Mouse (Mus musculus): Measurements from ENCODE around the gene 1110059E24Rik. TPM values are rescaled to one million over a fixed set of nuclear protein-coding genes. Genes with fewer than 3 reads are reported as not detected.

The 1110059E24Rik gene
- 47.9 TPM for polyA plus RNA-seq (2014; fragmentation: Illumina TruSeq; extraction: RNeasy Lipid Tissue Mini Kit (QIAGEN cat#74804); ENCODE audit: low read depth, low replicate concordance)

DNA sequence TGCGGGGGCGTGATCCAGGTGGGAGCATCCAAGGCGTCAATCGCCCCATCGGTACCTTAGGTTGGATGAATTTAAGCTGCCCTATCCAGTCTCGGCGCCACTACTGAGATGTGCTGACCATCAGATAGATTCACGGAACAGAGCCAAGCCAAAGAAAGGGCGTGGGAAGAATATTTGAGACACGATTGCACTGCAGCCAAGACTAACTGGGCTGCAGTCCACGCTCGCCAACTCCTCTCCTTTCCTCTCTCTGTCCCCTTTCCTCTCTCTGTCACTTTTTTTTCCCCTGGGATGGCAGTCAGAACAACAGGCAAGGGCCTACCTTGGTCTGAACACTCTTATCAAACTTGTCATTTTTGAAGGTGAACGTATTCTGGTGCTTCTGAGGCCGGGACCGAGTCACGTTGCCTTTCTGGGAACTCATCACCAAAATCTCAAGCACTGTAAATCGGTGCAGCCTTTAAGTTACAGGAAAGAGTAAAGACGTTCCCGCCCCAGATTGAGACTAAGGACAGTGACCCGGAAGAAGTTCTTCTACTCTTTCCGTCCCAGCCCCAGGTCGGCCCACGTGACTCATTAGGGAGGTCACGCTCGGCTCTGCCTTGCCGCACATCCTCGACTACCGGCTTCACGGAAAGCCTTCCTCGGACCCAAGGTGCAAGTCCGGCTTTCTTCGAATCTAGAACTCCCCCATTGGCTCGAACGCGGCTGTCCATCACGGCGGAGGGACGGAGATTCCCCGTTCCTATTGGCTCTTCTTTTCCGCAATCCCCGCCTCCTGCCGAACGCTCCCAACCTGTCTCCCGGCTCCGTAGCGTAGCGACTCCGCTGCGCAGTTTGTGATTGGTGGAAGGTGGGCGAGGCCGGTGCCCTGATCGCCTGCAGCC is at the start of gene 1110059E24Rik:
1110059E24Rik (minus strand) TSS at position 692 of the 887 bp plus-strand sequence.

DNA sequence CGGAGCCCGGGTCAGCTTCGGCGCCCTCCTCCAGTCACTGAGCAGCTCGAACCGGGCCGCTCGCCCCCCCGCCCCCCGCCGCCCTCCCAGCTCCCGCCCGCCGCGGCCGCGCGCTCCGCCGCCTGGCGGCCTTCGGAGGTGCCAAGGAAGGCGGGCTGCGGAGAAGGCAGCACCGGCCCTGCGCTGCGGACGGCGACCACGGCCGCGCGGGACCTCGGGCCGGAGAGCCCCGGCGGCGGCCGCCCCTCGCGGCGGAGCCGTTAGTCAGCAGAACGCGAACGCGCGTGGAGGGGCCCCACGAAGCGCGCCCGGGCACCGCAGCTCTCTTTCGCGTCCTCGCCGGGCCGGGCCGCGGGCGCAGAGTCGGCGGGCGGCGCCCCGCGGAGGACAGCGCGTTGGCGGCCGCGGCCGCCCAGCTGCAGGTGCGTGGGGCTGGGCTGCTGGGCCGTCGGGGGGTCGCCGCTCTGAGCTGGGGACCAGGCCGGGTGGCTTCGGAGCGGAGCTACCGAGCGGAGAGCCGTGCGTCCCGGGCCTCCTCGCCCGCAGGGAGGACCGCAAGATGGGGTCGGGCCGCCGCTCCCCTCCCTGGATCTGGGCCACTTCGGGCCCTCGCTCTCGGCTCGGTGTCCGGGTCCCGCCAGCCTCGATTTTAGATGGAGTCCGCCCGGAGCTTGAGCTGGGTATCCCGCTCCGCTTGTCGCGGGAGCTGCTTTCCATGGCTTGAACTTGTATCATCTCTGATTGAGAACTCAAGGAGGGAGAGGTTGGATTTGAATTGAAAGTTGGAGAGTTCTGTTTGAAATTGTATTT is 601 bp upstream of the 1110059E24Rik start, which contains the start of gene Abhd17b:
Abhd17b (plus strand) TSS at position 14 of the 810 bp plus-strand sequence.

Other genes starting within 250 kb of the 1110059E24Rik start
- 4.1 TPM for gene Gda, start 179.5 kb downstream of the 1110059E24Rik start, polyA plus RNA-seq (2014; fragmentation: Illumina TruSeq; extraction: RNeasy Lipid Tissue Mini Kit (QIAGEN cat#74804); ENCODE audit: low read depth, low replicate concordance)
- 224 TPM for gene Abhd17b, start 209 bp upstream of the 1110059E24Rik start, polyA plus RNA-seq (2014; fragmentation: Illumina TruSeq; extraction: RNeasy Lipid Tissue Mini Kit (QIAGEN cat#74804); ENCODE audit: low read depth, low replicate concordance)
- 0.62 TPM for gene Cemip2, start 125.4 kb upstream of the 1110059E24Rik start, polyA plus RNA-seq (2014; fragmentation: Illumina TruSeq; extraction: RNeasy Lipid Tissue Mini Kit (QIAGEN cat#74804); ENCODE audit: low read depth, low replicate concordance)

All from testis, adult 10 weeks (tissue).